Mouse (Mus musculus): ENCODE measurements around the gene Grasp. TPM values are rescaled to one million over a fixed set of nuclear protein-coding genes. Genes with fewer than 3 reads are reported as not detected.

The Grasp gene
- polyA plus RNA-seq, 1 experiment = 5.3 TPM

- peak overlapping the region; percentile 87 for H3K27ac ChIP-seq (ENCODE audit: insufficient read depth, low read length)
- peaks cover 11% of the 10 kb centered on the region for H3K4me1 ChIP-seq (ENCODE audit: control insufficient read depth, insufficient read depth, low read length)
- peak overlapping the region; percentile 55 for H3K4me3 ChIP-seq (replicated peaks; ENCODE audit: insufficient read depth, low read depth, low read length)
- TF ChIP-seq POLR2A (IDR thresholded peaks at IDR 0.05; ENCODE audit: borderline replicate concordance, insufficient read depth, low read length) (peak; percentile 35; the same call in 1 of the 2 replicates), CTCF (IDR thresholded peaks at IDR 0.05; ENCODE audit: borderline replicate concordance, insufficient read depth, low read depth, low read length) (no peak)
- no peaks in the 10 kb centered on the region for H3K27me3 ChIP-seq (ENCODE audit: control insufficient read depth, insufficient read depth, low read length)
- WGBS = 3% methylated on average over 56 of the region's 56 CpGs
- peak; percentile 95 to 99 for DNase-seq
Observed at GRCm38 (mm10) chr15:101246231-101247154, 22.5 kb downstream of the Grasp start.

GRCm38 (mm10) chr15:101247155-101247498, 23.1 kb downstream of the Grasp start:
- WGBS = 100% methylated on average over 1 of the region's 1 CpGs
- no peak for TF ChIP-seq POLR2A (IDR thresholded peaks at IDR 0.05; ENCODE audit: borderline replicate concordance, insufficient read depth, low read length)
- TF ChIP-seq CTCF (IDR thresholded peaks at IDR 0.05; ENCODE audit: borderline replicate concordance, insufficient read depth, low read depth, low read length) = no peak
- no peak overlapping the region for H3K4me3 ChIP-seq (replicated peaks; ENCODE audit: insufficient read depth, low read depth, low read length)
- H3K27ac ChIP-seq (ENCODE audit: insufficient read depth, low read length) = peak overlapping the region; percentile 11; the same call in 1 of the 2 replicates
- peaks cover 5% of the 10 kb centered on the region; the same call in 1 of the 2 replicates for H3K4me1 ChIP-seq (ENCODE audit: control insufficient read depth, insufficient read depth, low read length)
- DNase-seq = no peak
- no peaks in the 10 kb centered on the region for H3K27me3 ChIP-seq (ENCODE audit: control insufficient read depth, insufficient read depth, low read length)

GRCm38 (mm10) chr15:101248029-101248710, 24.2 kb downstream of the Grasp start:
- 70% methylated on average over 5 of the region's 5 CpGs for WGBS
- no peaks in the 10 kb centered on the region for H3K27me3 ChIP-seq (ENCODE audit: control insufficient read depth, insufficient read depth, low read length)
- no peak overlapping the region for H3K27ac ChIP-seq (ENCODE audit: insufficient read depth, low read length)
- H3K4me1 ChIP-seq (ENCODE audit: control insufficient read depth, insufficient read depth, low read length) = peaks cover 5% of the 10 kb centered on the region; the same call in 1 of the 2 replicates
- no peak overlapping the region for H3K4me3 ChIP-seq (replicated peaks; ENCODE audit: insufficient read depth, low read depth, low read length)
- DNase-seq = no peak
- TF ChIP-seq CTCF (IDR thresholded peaks at IDR 0.05; ENCODE audit: borderline replicate concordance, insufficient read depth, low read depth, low read length) = no peak
- TF ChIP-seq POLR2A (IDR thresholded peaks at IDR 0.05; ENCODE audit: borderline replicate concordance, insufficient read depth, low read length) = no peak

GRCm38 (mm10) chr15:101250220-101250800, 26.3 kb downstream of the Grasp start:
- WGBS = 84% methylated on average over 9 of the region's 9 CpGs
- H3K27me3 ChIP-seq (ENCODE audit: control insufficient read depth, insufficient read depth, low read length) = no peaks in the 10 kb centered on the region
- DNase-seq = no peak
- H3K27ac ChIP-seq (ENCODE audit: insufficient read depth, low read length) = no peak overlapping the region
- H3K4me3 ChIP-seq (replicated peaks; ENCODE audit: insufficient read depth, low read depth, low read length) = no peak overlapping the region
- TF ChIP-seq CTCF (IDR thresholded peaks at IDR 0.05; ENCODE audit: borderline replicate concordance, insufficient read depth, low read depth, low read length) = no peak
- TF ChIP-seq POLR2A (IDR thresholded peaks at IDR 0.05; ENCODE audit: borderline replicate concordance, insufficient read depth, low read length) = no peak
- peaks cover 8% of the 10 kb centered on the region; the same call in 1 of the 2 replicates for H3K4me1 ChIP-seq (ENCODE audit: control insufficient read depth, insufficient read depth, low read length)

- H3K27me3 ChIP-seq (ENCODE audit: control insufficient read depth, insufficient read depth, low read length) = no peaks in the 10 kb centered on the region
- H3K27ac ChIP-seq (ENCODE audit: insufficient read depth, low read length) = no peak overlapping the region
- H3K4me3 ChIP-seq (replicated peaks; ENCODE audit: insufficient read depth, low read depth, low read length) = no peak overlapping the region
- no peak for TF ChIP-seq POLR2A (IDR thresholded peaks at IDR 0.05; ENCODE audit: borderline replicate concordance, insufficient read depth, low read length)
- no peak for TF ChIP-seq CTCF (IDR thresholded peaks at IDR 0.05; ENCODE audit: borderline replicate concordance, insufficient read depth, low read depth, low read length)
- H3K4me1 ChIP-seq (ENCODE audit: control insufficient read depth, insufficient read depth, low read length) = peaks cover 14% of the 10 kb centered on the region
- DNase-seq = no peak
- 93% methylated on average over 5 of the region's 5 CpGs for WGBS
Observed at GRCm38 (mm10) chr15:101251930-101252329, 27.9 kb downstream of the Grasp start.

- 83% methylated on average over 6 of the region's 6 CpGs for WGBS
- no peak overlapping the region for H3K27ac ChIP-seq (ENCODE audit: insufficient read depth, low read length)
- H3K27me3 ChIP-seq (ENCODE audit: control insufficient read depth, insufficient read depth, low read length) = no peaks in the 10 kb centered on the region
Observed at GRCm38 (mm10) chr15:101252614-101253013, 28.6 kb downstream of the Grasp start.

GRCm38 (mm10) chr15:101253563-101253885, 29.5 kb downstream of the Grasp start:
- H3K4me3 ChIP-seq (replicated peaks; ENCODE audit: insufficient read depth, low read depth, low read length) = peak overlapping the region; percentile 56
- no peaks in the 10 kb centered on the region for H3K27me3 ChIP-seq (ENCODE audit: control insufficient read depth, insufficient read depth, low read length)
- DNase-seq = no peak
- WGBS = 20% methylated on average over 3 of the region's 3 CpGs
- TF ChIP-seq POLR2A (IDR thresholded peaks at IDR 0.05; ENCODE audit: borderline replicate concordance, insufficient read depth, low read length) = no peak
- no peak for TF ChIP-seq CTCF (IDR thresholded peaks at IDR 0.05; ENCODE audit: borderline replicate concordance, insufficient read depth, low read depth, low read length)
- peak overlapping the region; percentile 83 for H3K27ac ChIP-seq (ENCODE audit: insufficient read depth, low read length)
- peaks cover 15% of the 10 kb centered on the region for H3K4me1 ChIP-seq (ENCODE audit: control insufficient read depth, insufficient read depth, low read length)

More at GRCm38 (mm10) chr15:101252614-101253013, 28.6 kb downstream of the Grasp start:
- H3K4me3 ChIP-seq (replicated peaks; ENCODE audit: insufficient read depth, low read depth, low read length) = no peak overlapping the region
- DNase-seq = no peak
- TF ChIP-seq POLR2A (IDR thresholded peaks at IDR 0.05; ENCODE audit: borderline replicate concordance, insufficient read depth, low read length) (no peak), CTCF (IDR thresholded peaks at IDR 0.05; ENCODE audit: borderline replicate concordance, insufficient read depth, low read depth, low read length) (no peak)
- peaks cover 12% of the 10 kb centered on the region for H3K4me1 ChIP-seq (ENCODE audit: control insufficient read depth, insufficient read depth, low read length)
